Mouse (Mus musculus): ENCODE measurements around the gene Lgals4.
A peak's percentile ranks its signal among the peaks of the same experiment; 100 is the strongest.

The Lgals4 gene

DNA sequence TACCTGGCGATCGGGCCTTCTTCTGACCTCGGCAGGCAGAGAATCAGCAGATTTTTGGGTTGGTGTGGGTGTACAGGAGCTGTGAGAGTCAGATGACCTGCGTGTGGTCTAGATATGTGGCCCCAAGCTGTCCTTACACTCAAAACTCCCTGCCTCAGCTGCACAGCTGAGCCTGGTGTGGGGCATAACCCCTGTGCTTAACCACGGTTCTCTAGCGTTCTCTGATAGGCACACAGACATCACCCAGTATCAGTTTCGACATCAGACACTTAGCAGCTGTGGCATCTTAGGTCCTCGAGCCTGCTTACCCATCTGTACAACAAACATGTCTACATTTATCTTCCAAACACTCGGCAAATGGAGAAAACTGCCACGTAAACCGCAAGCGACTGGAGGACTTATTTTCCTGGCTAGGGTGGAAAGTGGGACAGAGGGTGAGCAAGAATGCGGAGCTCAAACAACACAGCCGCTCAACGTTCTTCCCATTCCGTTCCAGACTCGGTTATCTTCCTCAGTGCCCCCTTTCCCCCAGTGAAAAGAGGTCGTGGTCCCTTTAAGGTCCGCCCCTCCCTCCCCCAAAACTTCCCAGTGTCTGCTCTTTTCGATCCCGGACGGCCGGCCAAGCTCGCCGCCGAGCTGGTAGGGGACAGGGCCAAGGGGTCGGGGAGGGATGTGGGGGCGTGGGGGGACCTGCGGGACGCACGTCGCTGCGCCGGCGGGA, 25.3 kb upstream of the Lgals4 start, which contains the start of gene Hnrnpl:
Gene Hnrnpl (plus strand): TSS at position 321 of the 721 bp plus-strand sequence.
- no peak for DNase-seq (ENCODE audit: low read depth)

DNA sequence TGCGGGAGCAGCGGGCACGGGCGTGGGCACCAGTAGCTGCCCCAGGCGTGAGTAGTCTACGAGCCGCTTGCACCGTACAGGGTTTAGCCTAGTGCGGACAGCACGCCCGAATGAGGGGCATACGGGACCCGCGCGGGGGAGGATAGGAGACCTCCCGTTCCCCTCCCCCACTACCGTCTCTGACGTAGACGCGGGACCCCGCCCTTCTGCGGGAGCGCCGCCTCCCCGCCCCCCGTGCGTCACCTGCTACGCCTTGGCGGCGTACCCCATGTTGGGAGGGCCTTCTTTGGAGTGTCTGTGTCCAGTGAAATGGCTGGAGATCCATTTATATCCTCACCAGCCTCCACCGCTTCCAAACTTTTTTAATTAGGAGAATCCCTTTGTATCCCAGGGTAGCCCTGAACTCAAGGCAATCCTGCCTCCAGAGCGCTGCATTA, 24.7 kb upstream of the Lgals4 start:
- peak; percentile 82 for DNase-seq (ENCODE audit: low read depth)

DNA sequence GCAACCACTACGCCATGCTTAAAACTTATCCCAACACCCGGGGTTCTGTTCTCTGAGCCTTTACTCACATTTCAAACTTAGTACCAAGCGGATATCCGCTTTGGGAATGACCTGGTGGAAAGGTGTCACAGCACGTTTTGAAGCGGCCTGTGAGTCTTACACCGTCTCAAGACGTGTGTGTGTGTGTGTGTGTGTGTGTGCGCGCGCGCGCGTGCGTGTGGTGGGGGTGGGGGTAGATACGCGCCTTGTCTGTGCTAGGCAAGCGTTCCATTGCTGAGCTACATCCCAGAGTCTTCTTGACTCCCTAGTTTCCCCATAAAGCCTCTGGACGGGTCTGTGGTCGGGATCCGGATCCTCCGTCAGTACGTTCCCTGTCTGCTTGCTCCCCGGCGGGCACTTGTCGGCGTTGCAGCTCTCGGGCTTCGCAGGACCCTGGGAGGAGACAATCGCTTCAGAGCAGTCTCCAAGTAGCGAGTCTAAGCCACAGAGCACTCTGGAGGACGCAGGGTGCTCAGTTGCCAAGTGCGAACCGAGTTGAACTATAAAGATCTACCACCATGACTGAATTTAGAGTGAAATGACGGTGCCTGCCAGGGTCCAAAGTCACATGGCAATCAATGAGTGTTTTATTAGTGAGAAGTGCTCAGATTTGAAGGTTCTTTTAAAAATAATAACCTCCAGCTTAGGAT, 24.1 kb upstream of the Lgals4 start:
- DNase-seq (ENCODE audit: low read depth): no peak

DNA sequence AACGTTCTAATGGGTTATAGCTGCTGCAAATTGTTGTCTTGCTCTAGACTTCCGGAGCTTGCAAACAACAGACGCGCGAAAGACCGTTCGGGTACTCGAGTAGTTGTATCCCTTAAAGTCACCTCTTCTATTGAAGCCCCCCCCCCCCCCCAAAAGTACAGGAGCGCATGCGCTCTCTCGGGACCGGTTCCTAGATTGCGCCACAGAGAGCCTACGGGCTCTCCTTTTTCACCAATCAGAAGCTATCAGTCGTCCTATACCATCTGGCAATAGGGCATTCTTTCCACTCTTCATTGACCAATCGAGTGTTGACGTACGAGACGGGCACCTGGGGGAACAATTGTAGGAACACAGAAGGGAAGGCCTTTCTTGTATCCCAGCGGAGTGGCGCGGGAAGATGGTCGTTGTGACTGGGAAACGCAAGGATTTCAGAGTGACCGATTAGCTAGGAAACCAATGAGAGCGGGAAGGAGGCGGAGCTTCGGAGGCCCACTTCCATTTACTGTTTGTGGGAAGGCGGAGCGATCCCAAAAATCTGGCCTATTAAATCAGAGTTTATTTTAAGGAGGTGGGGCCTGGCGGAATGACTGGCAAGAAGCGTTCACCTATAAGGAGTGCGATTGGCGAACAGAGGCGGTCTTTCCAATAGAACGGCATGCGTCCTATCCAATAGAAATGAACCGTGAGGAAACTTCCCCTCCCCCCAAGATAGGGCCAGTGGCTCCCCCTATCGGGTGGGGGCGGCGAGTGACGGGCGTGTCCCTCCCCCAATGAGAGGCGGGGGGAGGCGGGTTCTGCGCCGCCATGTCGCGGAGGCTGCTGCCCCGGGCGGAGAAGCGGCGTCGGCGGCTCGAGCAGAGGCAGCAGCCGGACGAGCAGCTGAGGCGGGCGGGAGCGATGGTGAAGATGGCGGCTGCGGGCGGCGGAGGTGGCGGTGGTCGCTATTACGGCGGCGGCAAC, 23.3 kb upstream of the Lgals4 start:
- DNase-seq (ENCODE audit: low read depth): peak; percentile 95

DNA sequence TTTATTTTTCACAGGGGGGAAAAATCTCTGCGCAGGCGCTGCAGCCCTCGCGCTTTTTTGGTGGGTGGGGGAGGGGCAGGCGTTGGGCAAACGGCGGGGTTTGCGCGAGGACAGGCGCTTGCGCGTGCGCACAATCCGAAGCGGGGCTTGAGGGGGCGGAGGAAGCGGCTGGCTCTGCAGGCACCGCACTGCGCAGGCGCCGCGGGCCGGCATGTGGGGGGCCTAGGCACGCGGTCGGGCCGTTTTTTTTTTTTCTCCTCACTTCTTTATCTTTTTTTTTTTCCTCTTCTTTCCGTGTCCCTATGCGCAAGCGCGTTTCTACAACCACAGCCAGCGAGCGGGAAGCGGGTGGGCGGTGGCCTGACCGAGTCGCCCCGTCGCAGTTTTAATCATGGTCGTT, 22.4 kb upstream of the Lgals4 start:
- DNase-seq (ENCODE audit: low read depth): peak; percentile 86

DNA sequence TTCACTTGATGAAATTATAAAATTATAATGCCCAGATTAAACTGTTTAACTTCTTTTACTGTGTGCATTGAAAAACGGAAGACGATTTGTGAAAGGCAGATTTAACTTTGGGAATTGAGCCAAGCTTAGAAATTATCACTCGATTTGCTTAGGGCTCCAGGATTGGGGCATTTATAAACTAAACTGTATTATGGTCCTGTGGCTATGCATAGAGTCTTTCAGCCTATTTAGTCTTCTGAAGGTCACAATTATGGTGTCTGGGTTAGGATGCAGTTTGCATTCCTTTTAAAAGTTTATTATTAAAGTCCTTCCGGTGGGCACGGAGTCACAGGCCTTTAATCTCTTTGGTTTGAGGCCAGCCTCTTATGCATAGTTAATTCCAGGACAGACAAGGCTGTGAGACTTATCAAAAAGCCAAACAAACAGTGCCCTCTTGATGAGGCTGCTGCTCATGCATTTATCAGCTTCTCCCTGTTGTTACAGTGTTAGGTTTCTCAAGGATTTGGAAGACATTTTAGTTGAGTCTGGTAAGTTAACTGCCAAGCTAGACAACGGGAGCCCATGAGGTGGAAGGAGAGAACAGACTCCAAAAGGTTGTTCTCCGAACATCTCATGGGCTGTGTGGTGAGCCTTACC, 21.9 kb upstream of the Lgals4 start:
- DNase-seq (ENCODE audit: low read depth): no peak

DNA sequence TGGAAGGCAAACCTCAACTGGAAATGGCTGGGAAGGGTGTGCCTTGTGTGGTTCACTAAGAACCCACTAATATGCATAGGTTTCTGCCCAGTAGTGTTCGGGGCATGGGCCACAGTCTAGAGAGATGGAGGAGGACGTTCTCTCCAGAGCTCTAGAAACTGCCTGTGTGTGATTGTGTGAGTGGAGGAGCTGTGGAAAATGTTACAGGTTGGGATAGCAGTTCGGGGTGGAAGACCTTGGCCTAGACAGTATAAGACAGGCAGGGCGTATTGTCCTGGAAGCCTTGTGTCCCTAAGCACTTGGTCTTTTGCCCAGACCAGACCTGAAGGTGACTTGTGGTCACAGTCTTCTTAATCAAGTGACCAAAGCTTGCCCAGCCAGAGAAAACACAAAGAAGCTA, 21.2 kb upstream of the Lgals4 start:
- no peak for DNase-seq (ENCODE audit: low read depth)

DNA sequence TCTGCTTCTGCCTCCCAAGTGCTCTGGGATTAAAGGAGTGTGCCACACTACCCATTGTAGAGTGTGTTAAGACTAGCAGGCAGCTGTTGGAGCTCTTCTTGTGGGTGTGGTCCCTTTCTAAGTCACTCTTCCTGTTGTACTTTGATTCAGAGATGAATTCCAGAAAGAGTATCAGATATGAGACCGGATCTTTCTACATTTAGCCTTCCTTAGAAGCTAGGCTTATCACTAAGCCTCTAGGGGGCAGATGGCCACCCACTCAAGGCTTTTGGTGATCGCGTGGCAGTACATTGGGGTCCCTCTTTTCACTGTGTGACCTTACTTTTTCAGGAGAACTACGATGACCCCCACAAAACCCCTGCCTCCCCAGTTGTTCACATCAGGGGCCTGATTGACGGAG, 20.7 kb upstream of the Lgals4 start:
- no peak for DNase-seq (ENCODE audit: low read depth)

DNA sequence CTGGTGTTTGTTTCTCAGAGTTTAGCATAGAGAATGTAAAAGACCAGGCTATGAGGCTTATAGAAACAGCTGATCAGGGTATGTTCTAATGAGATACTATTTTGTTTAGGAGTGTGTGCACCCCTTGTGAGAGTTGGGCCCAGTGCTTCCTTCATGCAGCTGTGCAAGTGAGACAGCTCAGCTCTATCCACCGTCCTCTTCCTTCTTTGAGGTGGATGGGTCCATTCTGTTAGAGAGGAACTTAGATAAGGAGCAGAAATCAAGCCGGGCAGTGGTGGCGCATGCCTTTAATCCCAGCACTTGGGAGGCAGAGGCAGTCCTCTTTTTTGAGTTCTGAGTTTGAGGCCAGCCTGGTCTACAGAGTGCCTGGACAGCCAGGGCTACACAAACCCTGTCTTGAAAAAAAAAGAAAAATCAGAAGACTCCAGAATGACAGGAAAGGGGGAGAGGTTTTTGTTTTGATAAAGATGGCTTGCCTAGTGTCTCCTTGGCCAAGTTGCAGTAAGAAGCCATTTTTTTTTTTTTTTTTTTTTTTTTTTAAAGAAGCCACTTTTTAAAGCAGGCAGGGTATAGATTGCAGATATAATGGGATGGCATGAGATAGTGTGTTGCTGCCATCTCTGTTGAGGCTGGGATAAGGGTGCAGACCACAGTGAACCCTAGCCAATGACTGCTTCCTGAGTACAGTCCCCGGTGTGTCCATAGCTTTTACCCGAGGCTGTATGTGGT, 19.2 kb upstream of the Lgals4 start:
- no peak for DNase-seq (ENCODE audit: low read depth)

DNA sequence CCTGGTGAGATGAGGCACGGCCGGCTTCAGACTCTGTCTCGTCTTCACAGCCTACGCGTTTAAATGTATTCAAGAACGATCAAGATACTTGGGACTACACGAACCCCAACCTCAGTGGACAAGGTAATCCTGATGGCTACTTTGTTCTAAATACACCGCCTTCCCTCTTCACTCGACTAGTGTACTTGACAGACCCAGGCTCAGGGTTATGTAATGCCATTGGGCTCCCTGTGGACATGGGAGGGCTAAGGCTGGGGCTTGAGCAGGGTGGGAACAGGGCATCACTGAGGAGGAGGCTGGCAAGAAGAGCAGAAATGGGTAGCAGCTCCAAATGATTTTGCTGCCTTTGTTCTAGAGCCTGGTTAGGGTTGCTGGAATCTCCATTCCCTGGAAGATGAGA, 18.4 kb upstream of the Lgals4 start:
- no peak for DNase-seq (ENCODE audit: low read depth)

DNA sequence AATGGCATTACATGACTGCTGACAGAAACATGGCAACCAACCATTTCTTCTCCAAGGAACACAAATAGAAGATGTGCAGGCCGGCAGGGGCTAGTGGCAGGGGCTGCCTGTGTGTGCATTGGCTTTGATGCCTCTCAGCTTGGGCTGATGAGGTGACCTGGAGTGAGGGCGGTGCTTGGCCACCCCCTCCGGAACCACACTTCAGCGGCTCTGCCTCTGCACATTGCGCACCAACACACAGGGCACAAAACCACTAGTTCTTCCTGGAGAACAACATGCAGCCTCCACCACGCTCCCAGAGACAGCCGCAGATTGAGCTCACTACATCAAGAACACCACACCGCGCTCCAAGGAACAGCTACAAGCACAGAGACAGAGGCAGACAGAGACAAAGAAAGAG, 17.5 kb upstream of the Lgals4 start:
- DNase-seq (ENCODE audit: low read depth): no peak

DNA sequence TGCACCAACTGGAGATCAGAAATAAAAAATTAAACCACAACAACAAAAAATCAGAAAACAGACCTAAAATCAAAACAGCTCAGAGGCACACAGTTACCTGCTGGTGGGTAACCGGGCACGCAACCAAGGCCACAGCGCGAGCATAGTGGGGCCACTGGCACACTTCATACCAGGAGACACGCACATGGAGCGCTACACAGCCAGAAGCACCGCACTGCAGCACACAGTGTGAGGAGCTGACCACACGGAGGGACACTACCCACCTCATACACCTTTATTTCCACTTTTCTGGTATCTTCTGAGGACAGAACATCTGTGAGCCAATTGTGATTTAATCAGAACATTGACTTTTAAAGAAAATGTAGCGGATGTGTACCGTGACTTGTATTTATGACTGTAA, 16.7 kb upstream of the Lgals4 start:
- no peak for DNase-seq (ENCODE audit: low read depth)

DNA sequence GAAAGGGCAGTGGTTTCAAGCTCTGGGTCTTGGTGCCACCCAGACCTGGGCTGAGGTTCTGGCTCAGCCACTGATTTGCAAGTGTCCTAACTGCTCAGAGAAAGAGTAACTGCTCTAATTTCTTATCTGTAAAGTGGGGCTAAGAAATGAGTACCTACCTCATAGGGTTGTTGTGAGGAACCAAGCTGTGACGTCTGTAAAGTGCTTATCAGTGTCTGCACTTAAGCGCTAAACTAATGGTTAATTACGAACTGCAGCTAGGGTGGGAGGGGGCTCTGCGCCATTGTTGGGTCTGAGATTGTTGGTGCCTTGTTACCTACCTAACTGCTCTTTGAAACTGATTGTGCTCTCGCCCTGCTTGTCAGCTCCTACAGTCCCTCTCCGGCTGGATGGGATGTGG, 16.1 kb upstream of the Lgals4 start:
- DNase-seq (ENCODE audit: low read depth): no peak

DNA sequence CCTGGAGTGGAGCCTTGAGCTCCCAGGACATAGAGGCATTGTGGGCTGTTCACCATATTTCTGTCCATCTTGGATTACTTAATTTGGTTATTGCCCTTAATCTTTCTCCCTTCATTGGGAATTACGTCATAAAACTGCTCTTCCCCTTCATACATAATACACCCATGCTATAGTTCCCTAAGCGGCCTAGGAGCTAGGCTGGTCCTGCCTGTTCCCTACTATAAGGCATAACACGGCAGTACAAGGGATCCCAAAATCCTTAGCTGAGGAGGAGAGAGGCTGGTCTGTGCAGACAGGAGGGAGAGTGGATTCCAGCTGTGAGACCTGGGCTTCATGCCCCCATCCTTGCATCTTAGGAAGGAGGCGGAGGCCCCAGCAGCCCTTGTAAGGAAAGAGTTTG, 15.7 kb upstream of the Lgals4 start:
- DNase-seq (ENCODE audit: low read depth): no peak

DNA sequence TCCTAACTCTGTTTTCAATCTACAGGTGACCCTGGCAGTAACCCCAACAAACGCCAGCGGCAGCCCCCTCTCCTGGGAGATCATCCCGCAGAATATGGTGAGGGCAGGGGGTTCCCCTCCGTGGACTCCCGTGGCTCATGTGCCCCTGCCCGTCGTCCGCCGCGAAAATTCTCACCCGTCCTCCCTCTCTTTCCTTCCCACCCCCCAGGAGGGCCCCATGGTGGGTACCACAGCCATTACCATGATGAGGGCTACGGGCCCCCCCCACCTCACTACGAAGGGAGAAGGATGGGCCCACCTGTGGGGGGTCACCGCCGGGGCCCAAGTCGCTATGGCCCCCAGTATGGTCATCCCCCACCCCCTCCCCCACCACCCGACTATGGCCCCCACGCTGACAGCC, 15.2 kb upstream of the Lgals4 start:
- DNase-seq (ENCODE audit: low read depth): no peak

DNA sequence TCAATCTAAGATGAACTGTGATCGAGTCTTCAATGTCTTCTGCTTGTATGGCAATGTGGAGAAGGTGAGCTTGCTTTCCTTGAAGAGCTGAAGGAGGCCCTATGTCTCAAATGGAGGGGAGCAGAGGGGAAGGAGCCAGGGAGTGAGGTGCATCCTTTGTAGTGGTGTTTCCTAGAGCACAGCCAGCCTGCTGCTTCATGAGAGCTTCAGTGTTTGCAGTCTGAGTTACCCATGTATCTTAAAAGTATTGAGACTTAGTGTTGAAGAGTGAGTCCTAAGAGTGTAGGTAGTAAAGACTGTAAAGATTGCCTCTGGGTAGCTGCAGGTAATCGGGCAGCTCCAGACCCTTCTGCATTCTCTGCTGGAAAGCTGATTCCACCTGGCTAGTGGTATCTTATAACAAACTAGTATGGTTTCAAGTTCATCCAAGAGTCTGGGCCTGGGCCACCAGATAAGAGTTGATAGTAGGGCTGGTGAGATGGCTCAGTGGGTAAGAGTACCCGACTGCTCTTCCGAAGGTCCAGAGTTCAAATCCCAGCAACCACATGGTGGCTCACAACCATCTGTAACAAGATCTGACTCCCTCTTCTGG, 14.7 kb upstream of the Lgals4 start:
- DNase-seq (ENCODE audit: low read depth): no peak

DNA sequence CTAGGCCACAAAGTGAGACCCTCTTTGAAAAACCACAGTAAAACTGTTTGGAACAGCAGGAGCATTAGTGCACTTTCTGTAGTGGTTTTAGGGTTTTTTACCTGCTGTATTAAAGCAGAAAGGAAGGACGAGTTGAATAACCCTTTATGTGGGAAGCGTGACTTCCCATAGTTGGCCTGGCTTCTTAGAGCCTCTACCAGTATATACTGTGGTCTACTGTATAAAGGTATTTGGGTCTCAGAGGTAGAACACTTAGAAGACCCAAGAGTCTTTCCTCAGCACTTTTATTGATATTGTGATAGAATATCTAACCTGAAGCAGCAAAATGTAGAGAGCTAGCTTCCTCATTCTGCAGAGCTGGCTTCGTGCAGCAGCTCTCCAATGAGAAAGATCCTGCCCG, 14.1 kb upstream of the Lgals4 start:
- no peak for DNase-seq (ENCODE audit: low read depth)

DNA sequence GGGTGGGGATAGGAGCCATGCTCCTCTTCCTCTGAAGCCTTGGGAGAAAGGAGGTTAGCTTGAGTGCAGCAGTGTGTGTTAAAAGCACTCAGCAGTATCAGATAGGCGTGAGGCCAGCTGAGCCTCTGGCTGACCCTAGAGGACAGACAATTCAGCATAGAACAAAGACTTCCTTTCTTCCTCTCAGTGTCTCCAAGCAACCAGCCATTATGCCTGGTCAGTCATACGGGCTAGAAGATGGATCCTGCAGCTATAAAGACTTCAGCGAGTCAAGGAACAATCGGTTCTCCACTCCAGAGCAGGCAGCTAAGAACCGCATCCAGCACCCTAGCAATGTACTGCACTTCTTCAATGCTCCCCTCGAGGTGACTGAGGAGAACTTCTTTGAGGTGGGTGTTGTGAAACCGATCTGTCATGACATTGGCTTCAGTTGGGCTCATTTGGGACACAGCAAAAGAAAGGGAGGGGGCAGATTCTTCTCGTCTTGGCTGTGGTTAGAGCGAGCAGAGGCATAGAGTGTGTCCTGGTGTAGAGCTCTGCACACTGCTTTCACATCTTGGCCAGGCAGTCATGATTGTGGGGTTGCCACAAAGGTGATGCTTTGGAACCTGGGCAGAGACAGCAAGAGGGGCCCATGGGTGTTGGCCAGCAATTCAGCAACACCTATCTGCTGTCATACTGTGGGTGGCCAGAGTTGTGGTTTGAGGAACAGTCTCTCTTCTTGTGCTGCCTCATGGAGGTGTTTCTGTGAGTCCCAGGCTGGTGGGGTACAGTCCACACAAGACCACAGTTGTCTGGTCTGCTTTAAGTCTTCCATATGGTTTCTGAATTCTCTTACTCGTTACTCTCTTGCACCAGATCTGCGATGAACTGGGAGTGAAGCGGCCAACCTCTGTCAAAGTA, 13.0 kb upstream of the Lgals4 start:
- DNase-seq (ENCODE audit: low read depth): no peak

DNA sequence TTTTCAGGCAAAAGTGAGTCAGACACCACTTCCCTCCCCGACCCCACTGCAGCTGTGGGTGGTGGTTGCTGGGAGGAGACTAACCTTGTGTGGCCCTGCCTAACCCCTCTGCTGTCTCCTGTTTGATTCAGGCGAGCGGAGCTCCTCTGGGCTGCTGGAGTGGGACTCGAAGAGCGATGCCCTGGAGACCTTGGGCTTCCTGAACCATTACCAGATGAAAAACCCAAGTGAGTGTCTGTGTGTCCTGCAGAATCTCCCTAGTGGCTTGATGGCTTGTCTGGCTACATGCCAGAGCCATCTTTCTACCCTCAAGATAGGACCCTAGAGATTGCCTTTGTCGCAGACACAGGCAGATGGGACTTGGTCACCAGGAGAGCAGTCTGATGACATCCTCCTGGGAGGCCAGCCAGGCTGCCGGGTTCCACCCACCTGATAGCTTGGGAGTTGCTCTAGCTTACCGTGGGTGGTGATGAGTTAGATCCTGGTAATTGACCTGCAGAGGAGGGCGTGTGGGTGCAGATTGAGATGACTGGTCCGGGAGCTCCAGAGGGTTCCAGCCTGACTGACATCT, 12.3 kb upstream of the Lgals4 start:
- DNase-seq (ENCODE audit: low read depth): no peak

DNA sequence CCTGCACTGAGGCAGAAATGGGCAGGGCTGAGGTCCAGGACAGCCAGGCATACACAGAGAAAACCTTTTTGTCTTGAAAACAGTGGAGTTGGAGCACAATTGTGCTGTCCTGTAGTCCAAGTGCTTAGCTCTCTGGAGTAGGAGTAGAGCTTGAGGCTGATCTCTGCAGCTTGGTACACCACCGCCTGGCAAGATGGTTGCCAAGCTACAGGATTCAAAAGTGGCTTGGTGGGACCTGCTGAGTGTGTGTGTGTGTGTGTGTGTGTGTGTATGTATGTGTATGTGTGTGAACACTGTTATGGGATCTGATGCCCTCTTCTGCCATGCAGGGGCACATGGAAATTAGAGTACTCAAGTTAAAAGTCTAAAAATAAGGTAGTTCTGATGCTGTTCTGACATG, 11.1 kb upstream of the Lgals4 start:
- no peak for DNase-seq (ENCODE audit: low read depth)
